Mouse (Mus musculus): ENCODE data around the gene Strn. TPM values are rescaled to one million over a fixed set of nuclear protein-coding genes. Genes with fewer than 3 reads are reported as not detected.

The Strn gene
- polyA plus RNA-seq (2015; fragmentation: Nextera tagmentation; extraction: Ambion mirVana): 5.7 and 5.8 TPM in 2 replicates

GRCm38 (mm10) chr17:78737096-78737495, at the start of gene Strn:
Strn (minus strand) TSS chr17:78737196.
- H3K4me1 ChIP-seq: peaks cover 34% of the 10 kb centered on the region
- H3K36me3 ChIP-seq: no peaks in the 10 kb centered on the region
- peak within 1 kb of the TSS; percentile 81 for H3K27ac ChIP-seq (replicated peaks)
- peak within 1 kb of the TSS; percentile 61 for H3K4me2 ChIP-seq (replicated peaks)
- no peaks in the 10 kb centered on the region for H3K9me3 ChIP-seq
- H3K4me3 ChIP-seq: peak within 1 kb of the TSS; percentile 97
- H3K27me3 ChIP-seq: no peaks in the 10 kb centered on the region
- H3K9ac ChIP-seq (replicated peaks): peak within 1 kb of the TSS; percentile 95
- ATAC-seq (replicated peaks): no peak
- 44% methylated on average over 4 of the region's 4 CpGs for WGBS

GRCm38 (mm10) chr17:78778765-78779164, 41.8 kb upstream of the Strn start:
- Histone ChIP-seq H3K4me1 (no peaks in the 10 kb centered on the region), H3K27me3 (no peaks in the 10 kb centered on the region), H3K27ac (replicated peaks) (no peak overlapping the region), H3K4me2 (replicated peaks) (no peak overlapping the region), H3K9ac (replicated peaks) (no peak overlapping the region), H3K36me3 (peaks cover 27% of the 10 kb centered on the region), H3K9me3 (no peaks in the 10 kb centered on the region), H3K4me3 (no peak overlapping the region)
- WGBS: 98% methylated on average over 1 of the region's 1 CpGs
- no peak for ATAC-seq (replicated peaks)

GRCm38 (mm10) chr17:78772317-78772716, 35.3 kb upstream of the Strn start:
- Histone ChIP-seq H3K36me3 (peaks cover 47% of the 10 kb centered on the region), H3K27ac (replicated peaks) (no peak overlapping the region), H3K9me3 (no peaks in the 10 kb centered on the region), H3K27me3 (no peaks in the 10 kb centered on the region), H3K4me2 (replicated peaks) (no peak overlapping the region), H3K4me1 (no peaks in the 10 kb centered on the region), H3K9ac (replicated peaks) (no peak overlapping the region), H3K4me3 (no peak overlapping the region)
- ATAC-seq (replicated peaks): no peak
- 94% methylated on average over 2 of the region's 2 CpGs for WGBS

GRCm38 (mm10) chr17:78770932-78771331, 33.9 kb upstream of the Strn start:
- Histone ChIP-seq H3K36me3 (peaks cover 52% of the 10 kb centered on the region), H3K4me3 (no peak overlapping the region), H3K27me3 (no peaks in the 10 kb centered on the region), H3K9ac (replicated peaks) (no peak overlapping the region), H3K9me3 (no peaks in the 10 kb centered on the region), H3K4me1 (no peaks in the 10 kb centered on the region), H3K4me2 (replicated peaks) (no peak overlapping the region), H3K27ac (replicated peaks) (no peak overlapping the region)
- no peak for ATAC-seq (replicated peaks)
- WGBS: 82% methylated on average over 7 of the region's 7 CpGs

- Histone ChIP-seq H3K36me3 (peaks cover 67% of the 10 kb centered on the region), H3K9ac (replicated peaks) (no peak overlapping the region), H3K4me1 (no peaks in the 10 kb centered on the region), H3K4me3 (no peak overlapping the region), H3K9me3 (no peaks in the 10 kb centered on the region), H3K27me3 (no peaks in the 10 kb centered on the region), H3K27ac (replicated peaks) (no peak overlapping the region), H3K4me2 (replicated peaks) (no peak overlapping the region)
- 85% methylated on average over 3 of the region's 3 CpGs for WGBS
- ATAC-seq (replicated peaks): no peak
Observed at GRCm38 (mm10) chr17:78769341-78769740, 32.3 kb upstream of the Strn start.

GRCm38 (mm10) chr17:78768937-78769336, 31.9 kb upstream of the Strn start:
- H3K27ac ChIP-seq (replicated peaks): no peak overlapping the region
- no peak overlapping the region for H3K9ac ChIP-seq (replicated peaks)
- 80% methylated on average over 2 of the region's 2 CpGs for WGBS
- H3K36me3 ChIP-seq: peaks cover 71% of the 10 kb centered on the region
- no peaks in the 10 kb centered on the region for H3K4me1 ChIP-seq
- no peaks in the 10 kb centered on the region for H3K27me3 ChIP-seq
- H3K9me3 ChIP-seq: no peaks in the 10 kb centered on the region
- no peak for ATAC-seq (replicated peaks)
- H3K4me2 ChIP-seq (replicated peaks): no peak overlapping the region
- no peak overlapping the region for H3K4me3 ChIP-seq

GRCm38 (mm10) chr17:78767546-78767945, 30.6 kb upstream of the Strn start:
- Histone ChIP-seq H3K4me1 (no peaks in the 10 kb centered on the region), H3K4me2 (replicated peaks) (no peak overlapping the region), H3K27ac (replicated peaks) (no peak overlapping the region), H3K36me3 (peaks cover 70% of the 10 kb centered on the region), H3K9ac (replicated peaks) (no peak overlapping the region), H3K27me3 (no peaks in the 10 kb centered on the region), H3K4me3 (no peak overlapping the region), H3K9me3 (no peaks in the 10 kb centered on the region)
- no peak for ATAC-seq (replicated peaks)
- 77% methylated on average over 8 of the region's 8 CpGs for WGBS

GRCm38 (mm10) chr17:78766084-78766483, 29.1 kb upstream of the Strn start:
- Histone ChIP-seq H3K27ac (replicated peaks) (no peak overlapping the region), H3K27me3 (no peaks in the 10 kb centered on the region), H3K4me1 (no peaks in the 10 kb centered on the region), H3K9ac (replicated peaks) (no peak overlapping the region), H3K4me2 (replicated peaks) (no peak overlapping the region), H3K4me3 (no peak overlapping the region), H3K9me3 (no peaks in the 10 kb centered on the region), H3K36me3 (peaks cover 68% of the 10 kb centered on the region)
- 92% methylated on average over 7 of the region's 7 CpGs for WGBS
- no peak for ATAC-seq (replicated peaks)

- ATAC-seq (replicated peaks): no peak
- Histone ChIP-seq H3K4me2 (replicated peaks) (no peak overlapping the region), H3K27me3 (no peaks in the 10 kb centered on the region), H3K4me1 (no peaks in the 10 kb centered on the region), H3K4me3 (no peak overlapping the region), H3K27ac (replicated peaks) (no peak overlapping the region), H3K9ac (replicated peaks) (no peak overlapping the region), H3K9me3 (no peaks in the 10 kb centered on the region), H3K36me3 (peaks cover 63% of the 10 kb centered on the region)
- WGBS: 95% methylated on average over 5 of the region's 5 CpGs
Observed at GRCm38 (mm10) chr17:78763272-78763671, 26.3 kb upstream of the Strn start.

- Histone ChIP-seq H3K9ac (replicated peaks) (no peak overlapping the region), H3K27ac (replicated peaks) (no peak overlapping the region), H3K4me2 (replicated peaks) (no peak overlapping the region), H3K9me3 (no peaks in the 10 kb centered on the region), H3K4me3 (no peak overlapping the region), H3K4me1 (no peaks in the 10 kb centered on the region), H3K27me3 (no peaks in the 10 kb centered on the region), H3K36me3 (peaks cover 36% of the 10 kb centered on the region)
- 37% methylated on average over 17 of the region's 17 CpGs for WGBS
- no peak for ATAC-seq (replicated peaks)
Observed at GRCm38 (mm10) chr17:78752938-78753655, 16.1 kb upstream of the Strn start.

GRCm38 (mm10) chr17:78752064-78752463, 15.1 kb upstream of the Strn start:
- no peak for ATAC-seq (replicated peaks)
- WGBS: 50% methylated on average over 10 of the region's 10 CpGs
- Histone ChIP-seq H3K27me3 (no peaks in the 10 kb centered on the region), H3K36me3 (peaks cover 29% of the 10 kb centered on the region), H3K4me3 (no peak overlapping the region), H3K4me1 (no peaks in the 10 kb centered on the region), H3K4me2 (replicated peaks) (no peak overlapping the region), H3K9ac (replicated peaks) (no peak overlapping the region), H3K27ac (replicated peaks) (no peak overlapping the region), H3K9me3 (no peaks in the 10 kb centered on the region)

- 83% methylated on average over 9 of the region's 9 CpGs for whole genome bisulfite sequencing
- Histone ChIP-seq H3K27ac (replicated peaks) (no peak overlapping the region), H3K27me3 (no peaks in the 10 kb centered on the region), H3K36me3 (0 out of 2 replicates have a peak, but pooled peaks cover 6% of the 10 kb centered on the region), H3K4me1 (no peaks in the 10 kb centered on the region), H3K9me3 (no peaks in the 10 kb centered on the region), H3K4me3 (no peak overlapping the region), H3K9ac (replicated peaks) (no peak overlapping the region), H3K4me2 (replicated peaks) (no peak overlapping the region)
- ATAC-seq (replicated peaks): no peak
Observed at GRCm38 (mm10) chr17:78748440-78748839, 11.4 kb upstream of the Strn start.

GRCm38 (mm10) chr17:78738416-78738815, 1.4 kb upstream of the Strn start:
- Histone ChIP-seq H3K36me3 (no peaks in the 10 kb centered on the region), H3K4me3 (no peak overlapping the region), H3K9ac (replicated peaks) (no peak overlapping the region), H3K27ac (replicated peaks) (no peak overlapping the region), H3K9me3 (no peaks in the 10 kb centered on the region), H3K4me2 (replicated peaks) (no peak overlapping the region), H3K4me1 (peaks cover 23% of the 10 kb centered on the region), H3K27me3 (no peaks in the 10 kb centered on the region)
- ATAC-seq (replicated peaks): no peak
- WGBS: 43% methylated on average over 1 of the region's 1 CpGs
